Mouse (Mus musculus) myocyte (in vitro differentiated cells): ENCODE data around the gene Dynlt3. TPM values are rescaled to one million over a fixed set of nuclear protein-coding genes. Genes with fewer than 3 reads are reported as not detected.

ENCODE experiments used
- H3K27me3 ChIP-seq: one replicate; pipeline ENCODE4 v1.6.1; 2011; ENCODE audit not compliant: control insufficient read depth, insufficient read depth, insufficient read length
- H3K36me3 ChIP-seq: one replicate; pipeline ENCODE4 v1.6.1; 2011; ENCODE audit not compliant: control insufficient read depth, insufficient read depth
- H3K4me2 ChIP-seq: one replicate; pipeline ENCODE4 v1.6.1; 2011; ENCODE audit warnings: low read depth, control low read depth
- H3K4me3 ChIP-seq: one replicate; pipeline ENCODE4 v1.5.1; 2011; ENCODE audit warnings: mild to moderate bottlenecking, control low read depth, moderate library complexity
- H3K79me2 ChIP-seq: one replicate; pipeline ENCODE4 v1.6.1; 2011; ENCODE audit not compliant: control insufficient read depth, insufficient read depth
- H3ac ChIP-seq: one replicate; pipeline ENCODE4 v1.6.1; 2011; ENCODE audit not compliant: control insufficient read depth, insufficient read length
- CEBPB ChIP-seq: IDR thresholded peaks from 2 replicates; pipeline ENCODE4 v1.6.1; 2011; ENCODE audit warnings: mild to moderate bottlenecking, moderate library complexity; ENCODE audit not compliant: poor library complexity, insufficient read depth, severe bottlenecking
- E2F4 ChIP-seq: IDR thresholded peaks from one replicate; pipeline ENCODE4 v1.6.1; 2011; ENCODE audit warnings: mild to moderate bottlenecking, control low read depth, moderate library complexity; ENCODE audit not compliant: insufficient read depth
- MAX ChIP-seq: IDR thresholded peaks from one replicate; pipeline ENCODE4 v1.6.1; 2011; ENCODE audit warnings: low read depth, mild to moderate bottlenecking, control low read depth
- MYOD1 ChIP-seq, 3 experiments: IDR thresholded peaks; one replicate each; pipeline ENCODE4 v1.6.1; 2011; ENCODE audit warnings: control low read depth in 2 of 3, low read depth in 2 of 3, mild to moderate bottlenecking in 2 of 3, moderate library complexity in 1 of 3; ENCODE audit not compliant: insufficient read length in 2 of 3, control insufficient read depth in 1 of 3
- MYOG ChIP-seq, 3 experiments: IDR thresholded peaks; one replicate each; pipeline ENCODE4 v1.6.1; 2011; ENCODE audit warnings: control low read depth in 2 of 3, low read depth in 2 of 3, mild to moderate bottlenecking in 2 of 3; ENCODE audit not compliant: insufficient read length in 2 of 3, control insufficient read depth in 1 of 3, insufficient read depth in 1 of 3
- POLR2A ChIP-seq: IDR thresholded peaks from one replicate; pipeline ENCODE4 v1.6.1; 2011; ENCODE audit warnings: low read depth, mild to moderate bottlenecking, control low read depth, moderate library complexity; ENCODE audit not compliant: insufficient read length
- POLR2AphosphoS2 ChIP-seq: IDR thresholded peaks from one replicate; pipeline ENCODE4 v1.6.1; 2011; ENCODE audit warnings: low read depth, control low read depth; ENCODE audit not compliant: insufficient read length
- REST ChIP-seq: IDR thresholded peaks from one replicate; pipeline ENCODE4 v1.6.1; 2011; ENCODE audit warnings: mild to moderate bottlenecking, control low read depth, moderate library complexity; ENCODE audit not compliant: insufficient read depth, insufficient read length
- SRF ChIP-seq: IDR thresholded peaks from one replicate; pipeline ENCODE4 v1.6.1; 2011; ENCODE audit warnings: low read depth; ENCODE audit not compliant: control insufficient read depth, insufficient read length
- TCF12 ChIP-seq: IDR thresholded peaks from one replicate; pipeline ENCODE4 v1.6.1; 2011; ENCODE audit warnings: mild to moderate bottlenecking, control low read depth; ENCODE audit not compliant: poor library complexity, insufficient read depth, severe bottlenecking
- TCF3 ChIP-seq: IDR thresholded peaks from one replicate; pipeline ENCODE4 v1.6.1; 2011; ENCODE audit warnings: low read depth, control low read depth; ENCODE audit not compliant: insufficient read length
- USF1 ChIP-seq: IDR thresholded peaks from one replicate; pipeline ENCODE4 v1.6.1; 2011; ENCODE audit warnings: low read depth, mild to moderate bottlenecking, control low read depth, moderate library complexity
- polyA plus RNA-seq: library from polyadenylated mRNA; unstranded; fragments of >200 nt; fragmentation: generic; extraction: Trizol; gene quantifications from one replicate; pipeline ENCODE4 v1.2.1, GENCODE M21; 2012; ENCODE audit warnings: missing spikeins

Dynlt3 gene
- 36.3 TPM for polyA plus RNA-seq

GRCm38 (mm10) chrX:9662391-9663111, at the start of gene Dynlt3:
Gene Dynlt3, minus strand, starts transcription at chrX:9663003.
- TF ChIP-seq POLR2A = peak; percentile 53
- TF ChIP-seq MYOG (IDR thresholded peaks at IDR 0.05; ENCODE audit: control insufficient read depth in 1 of 3, insufficient read depth in 1 of 3, insufficient read length in 2 of 3, low read depth in 2 of 3) = peak in 1 of 3 experiments; percentile 28
- TF ChIP-seq MAX = no peak
- Histone ChIP-seq H3K79me2 (peaks cover 20% of the 10 kb centered on the region), H3ac (no peak within 1 kb of the TSS), H3K27me3 (no peaks in the 10 kb centered on the region), H3K4me2 (peak within 1 kb of the TSS; percentile 80), H3K36me3 (no peaks in the 10 kb centered on the region), H3K4me3 (peak within 1 kb of the TSS; percentile 57)

- H3K36me3 ChIP-seq = no peaks in the 10 kb centered on the region
- TF ChIP-seq MYOG (IDR thresholded peaks at IDR 0.05; ENCODE audit: control insufficient read depth in 1 of 3, insufficient read depth in 1 of 3, insufficient read length in 2 of 3, low read depth in 2 of 3) (no peak), POLR2AphosphoS2 (no peak), POLR2A (no peak), E2F4 (no peak), TCF3 (no peak), CEBPB (no peak), MAX (no peak), REST (no peak), MYOD1 (IDR thresholded peaks at IDR 0.05; ENCODE audit: control insufficient read depth in 1 of 3, insufficient read length in 2 of 3, low read depth in 2 of 3) (no peak), USF1 (no peak), TCF12 (no peak), SRF (no peak)
These were observed 37.0 kb upstream of the Dynlt3 start for GRCm38 (mm10) chrX:9699815-9700214.

GRCm38 (mm10) chrX:9695997-9696396, 33.2 kb upstream of the Dynlt3 start:
- Histone ChIP-seq H3K36me3 (no peaks in the 10 kb centered on the region), H3ac (no peak overlapping the region), H3K27me3 (no peaks in the 10 kb centered on the region), H3K4me2 (no peak overlapping the region), H3K4me3 (no peak overlapping the region), H3K79me2 (no peaks in the 10 kb centered on the region)
- TF ChIP-seq POLR2A (no peak), MAX (no peak), USF1 (no peak), POLR2AphosphoS2 (no peak), TCF12 (no peak), REST (no peak), TCF3 (no peak), MYOD1 (IDR thresholded peaks at IDR 0.05; ENCODE audit: control insufficient read depth in 1 of 3, insufficient read length in 2 of 3, low read depth in 2 of 3) (no peak), CEBPB (no peak)

More at GRCm38 (mm10) chrX:9699815-9700214, 37.0 kb upstream of the Dynlt3 start:
- Histone ChIP-seq H3K79me2 (no peaks in the 10 kb centered on the region), H3K27me3 (no peaks in the 10 kb centered on the region), H3ac (no peak overlapping the region), H3K4me3 (no peak overlapping the region), H3K4me2 (no peak overlapping the region)

GRCm38 (mm10) chrX:9672040-9672439, 9.2 kb upstream of the Dynlt3 start:
- H3K27me3 ChIP-seq = no peaks in the 10 kb centered on the region

More at GRCm38 (mm10) chrX:9672040-9672439, 9.2 kb upstream of the Dynlt3 start:
- Histone ChIP-seq H3K4me2 (no peak overlapping the region), H3K4me3 (no peak overlapping the region), H3K36me3 (no peaks in the 10 kb centered on the region), H3ac (no peak overlapping the region), H3K79me2 (no peaks in the 10 kb centered on the region)
- TF ChIP-seq USF1 = no peak
- TF ChIP-seq MYOD1 (IDR thresholded peaks at IDR 0.05; ENCODE audit: control insufficient read depth in 1 of 3, insufficient read length in 2 of 3, low read depth in 2 of 3) = no peak
- no peak for TF ChIP-seq MAX
- no peak for TF ChIP-seq POLR2AphosphoS2
- TF ChIP-seq TCF12 = no peak
- no peak for TF ChIP-seq REST
- TF ChIP-seq MYOG (IDR thresholded peaks at IDR 0.05; ENCODE audit: control insufficient read depth in 1 of 3, insufficient read depth in 1 of 3, insufficient read length in 2 of 3, low read depth in 2 of 3) = no peak
- TF ChIP-seq TCF3 = no peak
- TF ChIP-seq POLR2A = no peak
- no peak for TF ChIP-seq SRF
- TF ChIP-seq CEBPB = no peak
- no peak for TF ChIP-seq E2F4
